8 mouse cellular contexts compared by ENCODE assay signal in the genomic region with DNA sequence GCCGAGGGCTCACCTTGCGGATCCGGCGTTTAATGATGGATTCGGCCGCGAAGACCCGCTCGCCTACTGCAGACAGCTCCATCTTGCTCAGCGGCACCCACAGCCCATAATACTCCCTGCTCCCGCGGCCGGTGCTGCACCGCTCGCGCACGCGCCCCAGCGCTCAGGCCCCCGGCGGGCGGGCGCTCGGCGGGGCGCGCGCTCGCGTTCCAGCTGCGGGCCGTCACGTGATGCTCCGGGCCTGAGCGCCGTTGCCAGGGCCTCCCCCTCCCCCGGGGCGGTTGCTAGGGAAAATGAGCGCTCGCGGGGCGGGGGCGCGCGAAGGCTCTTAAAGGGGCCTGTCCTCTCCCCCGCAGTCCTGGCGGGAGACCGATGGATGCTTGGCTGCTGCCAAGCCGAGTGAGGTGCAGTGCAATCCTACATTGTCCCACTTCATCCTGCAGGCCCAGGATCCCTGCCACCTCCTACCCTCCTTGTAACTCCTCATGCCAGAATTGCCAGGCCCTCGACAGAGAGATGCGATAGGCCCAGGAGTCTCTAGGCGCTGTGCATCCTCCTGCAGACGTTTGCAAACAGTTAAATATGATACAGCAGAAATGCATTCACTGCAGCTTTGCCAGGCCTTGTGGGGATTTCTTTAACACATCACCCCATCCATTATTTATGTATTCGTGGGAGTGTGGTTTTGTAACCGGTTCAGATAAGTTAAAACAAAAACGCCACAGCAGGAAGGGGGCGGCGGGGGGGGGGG. TPM values are rescaled to one million over a fixed set of nuclear protein-coding genes. Genes with fewer than 3 reads are reported as not detected.
DNase-seq lines count a peak whose midpoint lies in the region; ATAC-seq and TF ChIP-seq lines count a peak whose summit lies in the region.

A gene (minus strand): TSS at position 108 of the 751 bp plus-strand sequence.
A gene (minus strand): TSS at position 559 of the 751 bp plus-strand sequence.

- peak; percentile 84; the same call in 1 of the 2 replicates for TF ChIP-seq POLR2A in brain, embryonic 14.5 days (IDR thresholded peaks at IDR 0.05; ENCODE audit: borderline replicate concordance, extremely low read depth, insufficient read depth, insufficient read length, poor library complexity, severe bottlenecking)
- 0 out of 2 replicates have a peak, but pooled peaks have one; percentile 26 for TF ChIP-seq POLR2A in liver, adult 2 months (IDR thresholded peaks at IDR 0.05; ENCODE audit: extremely low read depth, insufficient read depth, low read length)

- H3K36me3 ChIP-seq in erythroblast, embryonic 14.5 days (ENCODE audit: control insufficient read depth) = peaks cover 12% of the 10 kb centered on the region
- peaks cover 11% of the 10 kb centered on the region; the same call in 1 of the 2 replicates for H3K36me3 ChIP-seq in heart, embryonic 12.5 days
- peaks cover 7% of the 10 kb centered on the region; the same call in 1 of the 2 replicates for H3K36me3 ChIP-seq in kidney, embryonic 16.5 days (ENCODE audit: insufficient read depth, low read length)
- H3K36me3 ChIP-seq in liver, adult 2 months (ENCODE audit: control insufficient read depth, insufficient read depth, low read length) = no peaks in the 10 kb centered on the region
- no peaks in the 10 kb centered on the region for H3K36me3 ChIP-seq in splenic B cell, adult 2 months (ENCODE audit: control insufficient read depth, insufficient read depth, low read length, poor library complexity, severe bottlenecking)

- ATAC-seq in heart, embryonic 12.5 days (ENCODE audit: insufficient number of reproducible peaks, low FRiP score) = peak; percentile 87
- ATAC-seq in kidney, embryonic 16.5 days (ENCODE audit: low FRiP score, low TSS enrichment) = peak; percentile 88

- peak within 1 kb of the TSS; percentile 86 for H3K9ac ChIP-seq in heart, embryonic 12.5 days
- peak within 1 kb of the TSS; percentile 93 for H3K9ac ChIP-seq in kidney, embryonic 16.5 days (replicated peaks; ENCODE audit: low read length)
- H3K9ac ChIP-seq in liver, adult 2 months (ENCODE audit: low read depth, low read length) = peak within 1 kb of the TSS; percentile 72

- H3K9me3 ChIP-seq in erythroblast, embryonic 14.5 days (ENCODE audit: control insufficient read depth, low read length) = no peaks in the 10 kb centered on the region
- H3K9me3 ChIP-seq in heart, embryonic 12.5 days (replicated peaks) = no peaks in the 10 kb centered on the region
- H3K9me3 ChIP-seq in kidney, embryonic 16.5 days (ENCODE audit: low read length) = no peaks in the 10 kb centered on the region

- peak within 1 kb of the TSS; percentile 85 for H3K4me2 ChIP-seq in heart, embryonic 12.5 days
- H3K4me2 ChIP-seq in kidney, embryonic 16.5 days (replicated peaks; ENCODE audit: low read depth, low read length) = peak within 1 kb of the TSS; percentile 97

- no peaks in the 10 kb centered on the region for H3K79me2 ChIP-seq in liver, adult 2 months (ENCODE audit: control insufficient read depth, insufficient read depth, low read length)

- peaks cover 5% of the 10 kb centered on the region for H3K27me3 ChIP-seq in erythroblast, embryonic 14.5 days (ENCODE audit: control insufficient read depth)
- no peaks in the 10 kb centered on the region for H3K27me3 ChIP-seq in heart, embryonic 12.5 days (replicated peaks)
- no peaks in the 10 kb centered on the region for H3K27me3 ChIP-seq in kidney, embryonic 16.5 days (ENCODE audit: insufficient read depth, low read length)
- peaks cover 3% of the 10 kb centered on the region; the same call in 1 of the 2 replicates for H3K27me3 ChIP-seq in liver, adult 2 months (ENCODE audit: control insufficient read depth, insufficient read depth, low read length)
- no peaks in the 10 kb centered on the region for H3K27me3 ChIP-seq in splenic B cell, adult 2 months (ENCODE audit: control insufficient read depth, insufficient read depth, low read length, poor library complexity, severe bottlenecking)

- H3K27ac ChIP-seq in heart, embryonic 12.5 days (ENCODE audit: poor library complexity, severe bottlenecking) = peak within 1 kb of the TSS; percentile 91
- peak within 1 kb of the TSS; percentile 94 for H3K27ac ChIP-seq in kidney, embryonic 16.5 days (ENCODE audit: low read length)
- H3K27ac ChIP-seq in liver, adult 2 months (replicated peaks; ENCODE audit: insufficient read depth, low read depth, low read length) = no peak within 1 kb of the TSS

- DNase-seq in CD4-positive, CD25-positive, alpha-beta regulatory T cell, adult 2 months (ENCODE audit: low read depth, low spot score) = peak; percentile 93
- DNase-seq in brain, embryonic 14.5 days (ENCODE audit: low read depth) = peak; percentile 99
- no peak for DNase-seq in liver, adult 2 months (ENCODE audit: extremely low read depth, low read depth, low spot score)
- peak; percentile 90 for DNase-seq in naive thymus-derived CD4-positive, alpha-beta T cell, adult 2 months (ENCODE audit: low read depth)
- peak; percentile 84 for DNase-seq in splenic B cell, adult 2 months (ENCODE audit: low read depth, low spot score)

- TF ChIP-seq CTCF in brain, embryonic 14.5 days (IDR thresholded peaks at IDR 0.05; ENCODE audit: borderline replicate concordance, extremely low read depth, insufficient read depth, insufficient read length) = no peak
- no peak for TF ChIP-seq CTCF in liver, adult 2 months (IDR thresholded peaks at IDR 0.05; ENCODE audit: low read depth, low read length)

- peak within 1 kb of the TSS; percentile 85 for H3K4me3 ChIP-seq in erythroblast, embryonic 14.5 days (replicated peaks)
- peak within 1 kb of the TSS; percentile 78 for H3K4me3 ChIP-seq in heart, embryonic 12.5 days
- H3K4me3 ChIP-seq in kidney, embryonic 16.5 days (ENCODE audit: low read length) = peak within 1 kb of the TSS; percentile 84
- H3K4me3 ChIP-seq in liver, adult 2 months (ENCODE audit: insufficient read depth, low read depth, low read length) = peak within 1 kb of the TSS; percentile 73

- H3K4me1 ChIP-seq in erythroblast, embryonic 14.5 days (ENCODE audit: control insufficient read depth) = peaks cover 33% of the 10 kb centered on the region
- H3K4me1 ChIP-seq in heart, embryonic 12.5 days (replicated peaks) = peaks cover 29% of the 10 kb centered on the region
- peaks cover 42% of the 10 kb centered on the region for H3K4me1 ChIP-seq in kidney, embryonic 16.5 days (ENCODE audit: insufficient read depth, low read length)
- no peaks in the 10 kb centered on the region for H3K4me1 ChIP-seq in liver, adult 2 months (ENCODE audit: control insufficient read depth, insufficient read depth, low read length)

- 1% methylated on average over 58 of the region's 58 CpGs for WGBS in heart, embryonic 12.5 days
- under 1% methylated on average over 58 of the region's 58 CpGs for WGBS in kidney, embryonic 16.5 days
- WGBS in liver, adult 2 months = 4% methylated on average over 58 of the region's 58 CpGs

RNA-seq across cellular contexts. Expression of the first gene that starts in this region (rescaled TPM):
- polyA plus RNA-seq in brain, embryonic 14.5 days (2012; rRNA removed) = 0.53 and 1.8 TPM in 2 replicates
- not detected in 2 replicates for polyA plus RNA-seq in erythroblast, embryonic 14.5 days (2012)
- 0.21 TPM in 1 of 2 replicates, not detected in the other for polyA plus RNA-seq in heart, embryonic 12.5 days (2016; fragmentation: Nextera tagmentation; extraction: Ambion mirVana)
- not detected in 2 replicates for polyA plus RNA-seq in kidney, embryonic 16.5 days (2015; fragmentation: Nextera tagmentation; extraction: Ambion mirVana)
- total RNA-seq in liver, adult 2 months (2014; rRNA removed) = not detected in 2 replicates
- 0.26 TPM in 1 of 2 replicates, not detected in the other for polyA plus RNA-seq in liver, adult 2 months (2012; rRNA removed)

RNA-seq across cellular contexts. Expression of the second gene that starts in this region (rescaled TPM):
- 69.6 and 84.6 TPM in 2 replicates for polyA plus RNA-seq in brain, embryonic 14.5 days (2012; rRNA removed)
- 2.7 and 4.0 TPM in 2 replicates for polyA plus RNA-seq in erythroblast, embryonic 14.5 days (2012)
- 34.5 and 38.0 TPM in 2 replicates for polyA plus RNA-seq in heart, embryonic 12.5 days (2016; fragmentation: Nextera tagmentation; extraction: Ambion mirVana)
- polyA plus RNA-seq in kidney, embryonic 16.5 days (2015; fragmentation: Nextera tagmentation; extraction: Ambion mirVana) = 52.1 and 58.8 TPM in 2 replicates
- total RNA-seq in liver, adult 2 months (2014; rRNA removed) = 1.2 and 1.8 TPM in 2 replicates
- polyA plus RNA-seq in liver, adult 2 months (2012; rRNA removed) = 2.9 and 3.7 TPM in 2 replicates
